Mouse (Mus musculus) 3T3-L1 (cell line): ENCODE measurements around the gene Glp2r.

Source experiments
- DNase-seq: peaks from one replicate; pipeline ENCODE4 v3.0.0-alpha.2; 2015; ENCODE audit warnings: low read depth, low spot score

Glp2r gene

GRCm38 (mm10) chr11:67663437-67663836 lies 107.5 kb downstream of the Glp2r start:
- no peak for DNase-seq

GRCm38 (mm10) chr11:67661465-67661864 lies 109.5 kb downstream of the Glp2r start:
- peak; percentile 63 for DNase-seq

GRCm38 (mm10) chr11:67657685-67658382 lies 113.1 kb downstream of the Glp2r start:
- peak; percentile 68 for DNase-seq

GRCm38 (mm10) chr11:67656811-67657210 lies 114.1 kb downstream of the Glp2r start:
- DNase-seq = no peak

- no peak for DNase-seq
Observed at GRCm38 (mm10) chr11:67656366-67656765, 114.6 kb downstream of the Glp2r start.

GRCm38 (mm10) chr11:67655236-67655959 lies 115.6 kb downstream of the Glp2r start:
- DNase-seq = no peak

GRCm38 (mm10) chr11:67654514-67654913 lies 116.4 kb downstream of the Glp2r start:
- no peak for DNase-seq

- DNase-seq = no peak
Observed at GRCm38 (mm10) chr11:67653521-67654090, 117.3 kb downstream of the Glp2r start.

- no peak for DNase-seq
Observed at GRCm38 (mm10) chr11:67652893-67653255, 118.1 kb downstream of the Glp2r start.

- peak; percentile 71 for DNase-seq
Observed at GRCm38 (mm10) chr11:67652194-67652892, 118.6 kb downstream of the Glp2r start.

GRCm38 (mm10) chr11:67651731-67652130 lies 119.2 kb downstream of the Glp2r start:
- DNase-seq = no peak

GRCm38 (mm10) chr11:67649971-67650707 lies 120.8 kb downstream of the Glp2r start:
- DNase-seq = no peak

GRCm38 (mm10) chr11:67648651-67649407 lies 122.1 kb downstream of the Glp2r start:
- peak; percentile 84 for DNase-seq

GRCm38 (mm10) chr11:67647745-67648144 lies 123.2 kb downstream of the Glp2r start:
- peak; percentile 91 for DNase-seq

- peak; percentile 53 for DNase-seq
Observed at GRCm38 (mm10) chr11:67644632-67645149, 126.3 kb downstream of the Glp2r start.

- no peak for DNase-seq
Observed at GRCm38 (mm10) chr11:67643465-67643864, 127.5 kb downstream of the Glp2r start.

- no peak for DNase-seq
Observed at GRCm38 (mm10) chr11:67642835-67643234, 128.1 kb downstream of the Glp2r start.

- DNase-seq = no peak
Observed at GRCm38 (mm10) chr11:67642421-67642820, 128.5 kb downstream of the Glp2r start.

- DNase-seq = no peak
Observed at GRCm38 (mm10) chr11:67640299-67640698, 130.7 kb downstream of the Glp2r start.

GRCm38 (mm10) chr11:67638401-67638800 lies 132.6 kb downstream of the Glp2r start:
- peak; percentile 64 for DNase-seq
